Mouse (Mus musculus) erythroblast, embryonic 14.5 days (primary cell): ENCODE results near the gene Crocc2.

Source experiments
- GATA1 ChIP-seq: IDR thresholded peaks from 2 replicates; pipeline ENCODE4 v1.6.1; 2012; ENCODE audit warnings: low read length, inconsistent platforms, mixed read lengths
- TAL1 ChIP-seq: IDR thresholded peaks from 3 replicates; pipeline ENCODE4 v1.6.1; 2012; ENCODE audit warnings: low read length, inconsistent platforms, mixed read lengths

- TF ChIP-seq GATA1 (no peak), TAL1 (no peak)
These were observed 5.1 kb downstream of the Crocc2 start for GRCm38 (mm10) chr1:93173665-93174064.
